Mouse (Mus musculus) 3134 (cell line): ENCODE data around the gene Vmn1r12.
"Not testable (repeated sequence)": the region's sequence is repeated elsewhere in the genome, so short reads cannot be mapped to it uniquely, and the experiment has no call there.

Source experiments
- DNase-seq: peaks from one replicate; pipeline ENCODE4 v3.0.0-alpha.2; 2011; ENCODE audit warnings: low spot score; ENCODE audit not compliant: insufficient read length; ENCODE audit errors: extremely low read depth

The Vmn1r12 gene

GRCm38 (mm10) chr6:57156619-57157018 is at the start of gene Vmn1r12:
TSS of gene Vmn1r12 (plus strand) at chr6:57156919.
- no peak for DNase-seq

- DNase-seq, result no peak
Observed at GRCm38 (mm10) chr6:57109154-57109553, 47.6 kb upstream of the Vmn1r12 start, which contains the start of gene Vmn1r10. TSS of gene Vmn1r10 (plus strand) at chr6:57109454.

GRCm38 (mm10) chr6:57133155-57133554 is 23.6 kb upstream of the Vmn1r12 start, which contains the start of gene Vmn1r11:
TSS of gene Vmn1r11 (plus strand) at chr6:57133455.
- DNase-seq, result no peak

GRCm38 (mm10) chr6:57190016-57190415 is 33.3 kb downstream of the Vmn1r12 start:
- not testable (repeated sequence) for DNase-seq

- not testable (repeated sequence) for DNase-seq
Observed at GRCm38 (mm10) chr6:57202990-57203389, 46.3 kb downstream of the Vmn1r12 start, which contains the start of gene Vmn1r13. TSS of gene Vmn1r13 (plus strand) at chr6:57203290.
